Mouse (Mus musculus): ENCODE measurements around the gene Cxcl14. TPM values are rescaled to one million over a fixed set of nuclear protein-coding genes. Genes with fewer than 3 reads are reported as not detected.

Cxcl14 gene
- total RNA-seq (2021) = 10 to 100 TPM; 15.8 to 20.0 TPM
- long read RNA-seq, experiment 1, transcript Cxcl14-201 (4 exons, 1,827 nt) = major isoform, 16 of 17 reads
- long read RNA-seq, experiment 1, partial matches to known transcripts = 1 of 17 reads
- long read RNA-seq, experiment 1, other reads (novel, unspliced or antisense) = 0 of 17 reads
- long read RNA-seq, experiment 2, transcript Cxcl14-201 (4 exons, 1,827 nt) = major isoform, 24 of 25 reads
- long read RNA-seq, experiment 2, partial matches to known transcripts = 1 of 25 reads
- long read RNA-seq, experiment 2, other reads (novel, unspliced or antisense) = 0 of 25 reads

DNA sequence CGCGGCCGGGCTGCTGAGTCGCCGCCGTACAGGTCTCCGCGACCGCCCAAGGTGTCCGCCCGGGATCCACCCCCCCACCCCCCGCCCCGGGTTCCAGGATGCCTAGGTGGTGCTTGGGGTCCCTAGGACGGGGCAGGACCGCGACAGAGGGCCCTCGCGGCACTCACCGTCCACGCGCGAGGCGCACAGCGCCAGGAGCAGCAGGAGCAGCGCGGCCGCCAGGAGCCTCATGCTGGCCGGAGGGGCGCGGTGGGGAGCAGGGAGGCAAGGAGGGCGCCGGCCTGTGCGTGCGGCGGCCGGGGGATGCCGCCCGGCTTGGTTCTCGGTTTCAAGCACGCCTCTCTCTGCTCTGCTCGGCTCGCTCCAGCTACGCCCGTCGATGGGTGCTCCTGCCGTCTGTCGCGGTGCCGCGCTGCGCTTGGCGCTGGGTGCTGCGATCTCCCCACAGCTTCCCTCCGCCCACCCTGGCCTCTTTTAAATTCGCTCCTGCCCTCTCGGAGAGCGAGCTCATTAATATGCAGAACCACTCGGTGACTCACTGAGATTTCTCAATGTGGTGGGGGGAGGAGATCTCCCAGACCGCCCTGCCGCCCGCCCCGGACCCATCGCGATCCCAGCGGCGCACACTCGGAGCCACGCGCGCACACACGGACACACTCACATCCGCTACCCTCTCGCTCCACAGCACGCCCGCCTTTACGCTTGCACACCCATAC, at the start of gene Cxcl14:
Gene Cxcl14, minus strand, starts transcription at position 609 of the 716 bp plus-strand sequence.
- peak; percentile 33 for DNase-seq

- DNase-seq = no peak
Measured at GRCm38 (mm10) chr13:56344355-56344754, 48.0 kb upstream of the Cxcl14 start.

DNA sequence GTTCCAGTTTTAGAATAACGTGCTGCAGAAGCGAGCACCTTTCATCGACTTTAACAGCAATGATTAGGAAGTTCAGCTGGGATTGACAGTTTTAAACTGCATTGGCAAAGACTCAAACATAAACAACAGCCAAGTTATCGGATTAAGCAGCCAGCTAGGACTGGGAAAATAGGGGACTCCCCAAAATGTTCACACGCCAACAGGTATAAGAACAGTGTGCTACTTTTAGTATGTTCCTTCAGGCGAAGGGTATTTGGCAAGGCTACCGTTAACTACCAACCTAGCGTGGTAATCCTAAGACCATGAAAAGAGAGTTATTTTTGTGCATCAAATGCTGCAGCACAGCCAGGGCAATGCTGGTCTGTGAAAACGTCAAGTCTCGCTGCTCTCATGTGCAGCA, 46.1 kb upstream of the Cxcl14 start:
- DNase-seq = no peak

GRCm38 (mm10) chr13:56340513-56340912, 44.2 kb upstream of the Cxcl14 start:
- DNase-seq = peak; percentile 53

DNA sequence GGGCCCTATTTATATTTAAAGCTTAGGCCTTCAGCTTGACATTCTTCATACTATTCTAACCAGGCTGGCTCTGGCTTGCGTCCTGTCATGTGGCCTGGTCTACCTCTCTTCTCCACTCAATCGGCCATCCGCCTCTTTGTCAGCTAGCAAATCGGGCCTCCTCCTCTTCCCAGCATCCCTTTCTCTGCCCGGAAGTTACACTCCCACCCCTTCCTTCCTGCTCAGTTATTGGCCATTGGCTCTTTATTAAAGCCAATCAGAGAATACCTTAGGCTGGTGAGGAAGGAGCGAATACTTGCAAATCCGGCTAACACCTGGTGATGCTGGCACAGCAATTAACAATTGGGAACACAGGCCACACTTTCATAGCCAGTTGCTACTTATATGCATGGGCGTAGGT, 43.5 kb upstream of the Cxcl14 start:
- no peak for DNase-seq

DNA sequence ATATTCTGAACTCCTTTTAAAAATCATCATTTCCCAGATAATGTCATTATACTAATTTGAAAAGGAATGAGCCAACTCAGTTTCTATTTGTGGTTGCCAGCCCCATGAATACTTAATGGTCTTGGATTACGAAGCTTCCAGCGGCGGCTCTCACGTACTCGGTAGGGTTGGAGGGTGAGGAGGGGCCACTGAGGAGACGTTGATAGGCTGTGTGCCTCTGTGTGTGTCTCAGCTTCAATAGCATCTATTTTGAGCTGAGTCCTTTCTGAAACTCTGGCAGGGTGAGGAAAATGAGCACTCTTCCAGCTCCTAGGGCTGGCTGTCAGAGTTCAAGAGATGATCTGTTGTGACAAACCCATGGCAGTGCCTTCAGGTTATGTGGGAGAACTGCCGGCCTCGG, 40.6 kb upstream of the Cxcl14 start:
- no peak for DNase-seq

DNA sequence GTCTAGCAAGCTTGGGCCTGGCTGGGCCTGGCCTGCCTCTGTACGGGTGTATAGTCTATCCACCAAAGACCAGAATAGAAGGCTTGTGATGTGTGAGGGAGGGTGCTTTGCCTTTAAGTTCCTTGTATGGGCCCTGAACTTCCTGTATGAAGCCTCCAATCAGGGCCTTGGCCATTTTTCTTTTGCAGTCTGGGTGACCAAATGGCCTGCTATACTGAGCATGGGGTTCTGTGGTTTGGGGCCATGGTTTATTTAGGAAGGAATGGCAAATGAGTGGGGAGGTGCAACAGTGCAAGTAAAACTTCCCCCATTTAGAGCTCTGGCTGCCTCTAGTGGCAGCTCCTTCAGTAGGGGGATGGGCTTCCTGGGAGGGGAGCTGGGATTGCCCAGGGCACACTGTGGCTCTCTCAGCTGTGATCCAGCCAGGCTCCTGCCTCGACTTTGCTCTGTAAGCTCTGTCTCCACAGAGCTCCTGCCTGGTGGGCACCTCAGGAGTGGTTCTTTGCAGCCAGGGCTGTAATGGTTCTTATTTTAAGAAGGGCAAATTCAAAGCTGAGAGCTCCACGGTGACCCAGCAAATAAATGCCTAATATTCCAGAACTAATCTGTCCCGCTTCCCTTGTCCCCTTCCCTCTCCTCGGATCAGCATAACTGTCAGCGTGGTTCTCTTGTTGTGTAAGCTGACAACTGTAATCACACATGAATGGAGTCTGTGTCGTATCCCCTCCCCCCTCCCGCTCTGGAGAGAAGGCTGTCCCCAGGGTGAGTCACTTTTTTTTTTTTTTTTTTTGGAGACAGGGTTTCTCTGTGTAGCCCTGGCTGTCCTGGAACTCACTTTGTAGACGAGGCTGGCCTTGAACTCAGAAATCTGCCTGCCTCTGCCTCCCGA, 38.7 kb upstream of the Cxcl14 start:
- no peak for DNase-seq

GRCm38 (mm10) chr13:56334236-56334635, 37.9 kb upstream of the Cxcl14 start:
- DNase-seq = no peak

DNA sequence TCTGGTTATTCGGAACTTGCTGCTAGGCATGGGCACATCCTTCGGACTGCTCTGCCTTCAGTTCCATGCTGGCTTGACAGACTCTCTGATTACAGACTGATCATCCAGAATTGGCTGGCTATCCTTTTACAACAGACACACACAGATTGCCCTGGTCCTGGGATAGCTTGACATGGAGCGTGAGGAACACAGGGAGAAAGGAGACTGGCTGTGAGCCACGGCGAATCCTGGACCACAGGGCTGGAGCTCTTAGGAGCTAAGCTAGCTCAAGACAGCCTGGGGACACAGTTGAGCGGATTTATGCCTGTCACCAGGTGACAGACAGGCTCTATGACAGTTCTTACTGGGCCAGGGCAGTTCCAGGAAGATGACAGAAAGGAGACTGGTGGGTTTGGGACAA, 36.0 kb upstream of the Cxcl14 start:
- DNase-seq = no peak

GRCm38 (mm10) chr13:56330603-56331455, 34.5 kb upstream of the Cxcl14 start:
- DNase-seq = no peak

GRCm38 (mm10) chr13:56329769-56330168, 33.4 kb upstream of the Cxcl14 start:
- no peak for DNase-seq

DNA sequence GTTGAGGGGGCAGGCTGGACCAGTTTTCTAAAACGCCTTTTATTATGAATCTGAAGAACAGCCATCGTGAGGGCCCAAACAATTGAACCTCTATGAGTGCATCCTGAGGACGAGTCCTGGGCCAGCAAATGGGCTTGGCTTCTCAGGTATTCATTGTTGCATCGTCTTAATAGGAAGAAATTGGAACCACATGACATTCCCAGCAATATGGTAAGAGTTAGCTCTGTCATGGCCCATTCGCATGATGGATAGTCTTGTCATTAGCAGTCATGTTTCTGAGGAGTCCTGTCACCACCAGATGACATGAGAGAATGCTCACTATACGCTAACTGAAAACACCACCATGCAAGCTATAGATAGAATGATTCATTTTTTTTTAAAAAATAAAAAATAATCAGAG, 32.8 kb upstream of the Cxcl14 start:
- DNase-seq = no peak

GRCm38 (mm10) chr13:56327779-56328178, 31.4 kb upstream of the Cxcl14 start:
- no peak for DNase-seq

DNA sequence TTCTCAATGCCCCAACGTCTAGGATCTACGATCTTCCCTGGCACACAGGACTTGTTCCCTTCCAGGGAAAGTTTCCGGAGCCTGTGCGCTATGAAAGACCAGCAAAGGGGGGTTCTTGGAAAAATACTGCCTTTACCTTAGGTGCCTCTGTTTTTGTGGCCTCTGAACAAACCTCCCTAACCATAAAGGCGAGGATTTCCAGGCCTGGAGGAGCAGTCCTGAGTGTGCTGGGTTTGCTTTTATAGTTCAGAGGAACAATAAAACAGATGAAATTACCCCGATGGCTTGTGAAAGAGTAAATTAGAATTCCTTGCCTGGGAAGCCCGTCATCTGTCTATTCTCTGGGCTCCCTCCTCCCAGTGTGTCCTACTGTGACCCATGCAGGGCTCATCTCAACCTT, 25.3 kb upstream of the Cxcl14 start:
- no peak for DNase-seq

DNA sequence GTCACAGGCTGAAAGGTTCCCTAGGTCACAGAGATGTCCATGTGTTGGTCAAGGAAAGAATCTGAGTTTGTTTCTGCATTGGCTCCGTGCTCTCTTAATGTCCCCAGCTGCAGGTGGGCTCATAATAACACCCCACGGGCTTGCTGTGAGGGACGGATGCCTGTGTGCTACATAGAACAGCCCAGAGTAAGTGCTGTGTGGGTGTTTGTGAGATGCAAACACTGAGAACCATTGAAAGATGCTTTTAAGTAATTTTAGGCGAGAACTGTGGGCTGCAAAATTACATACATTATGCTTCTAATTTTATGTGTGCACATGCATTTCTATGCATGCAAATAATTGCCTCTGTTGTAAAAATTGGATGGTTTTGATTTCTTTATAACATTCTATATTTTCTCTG, 20.6 kb upstream of the Cxcl14 start:
- no peak for DNase-seq

DNA sequence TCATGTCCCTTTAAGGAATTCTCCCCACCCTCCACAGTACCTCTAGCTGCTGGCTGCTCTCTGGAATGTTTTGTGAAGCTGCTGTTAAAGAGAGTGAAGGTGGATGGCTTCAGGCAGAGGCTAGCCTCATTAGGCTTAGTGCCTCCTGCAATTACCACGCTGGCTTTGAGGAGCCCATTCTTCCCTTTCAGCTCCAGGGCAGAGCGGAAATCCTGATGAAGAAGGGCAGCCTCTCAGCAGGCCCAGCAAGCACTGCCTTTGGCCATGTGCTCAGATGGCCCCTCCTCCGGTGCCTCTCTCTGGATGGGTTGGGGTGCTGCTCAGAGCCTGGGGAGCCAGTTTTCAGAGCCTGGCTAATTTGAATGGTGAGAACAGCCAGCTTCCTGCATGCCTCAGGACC, 18.9 kb upstream of the Cxcl14 start:
- DNase-seq = no peak

DNA sequence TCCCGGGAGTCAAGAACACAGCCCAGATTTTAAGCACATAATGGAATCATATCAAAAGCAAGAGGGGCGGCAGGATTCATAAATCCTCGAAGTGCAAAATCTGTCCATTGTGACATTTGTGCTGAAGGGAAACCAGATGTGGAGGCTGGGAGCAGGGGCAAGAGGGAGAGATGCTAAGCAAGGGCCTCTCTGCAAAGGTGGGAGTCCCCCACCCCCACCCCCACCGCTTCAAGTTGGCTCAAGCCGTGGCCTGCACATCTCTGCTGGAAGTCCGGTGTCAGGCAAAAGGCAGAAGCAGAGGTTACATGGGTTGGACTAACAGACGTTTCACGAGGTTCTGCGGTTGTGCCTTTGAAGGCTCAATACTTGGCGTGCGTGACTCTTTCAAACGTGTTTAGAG, 8.7 kb upstream of the Cxcl14 start:
- DNase-seq = no peak

DNA sequence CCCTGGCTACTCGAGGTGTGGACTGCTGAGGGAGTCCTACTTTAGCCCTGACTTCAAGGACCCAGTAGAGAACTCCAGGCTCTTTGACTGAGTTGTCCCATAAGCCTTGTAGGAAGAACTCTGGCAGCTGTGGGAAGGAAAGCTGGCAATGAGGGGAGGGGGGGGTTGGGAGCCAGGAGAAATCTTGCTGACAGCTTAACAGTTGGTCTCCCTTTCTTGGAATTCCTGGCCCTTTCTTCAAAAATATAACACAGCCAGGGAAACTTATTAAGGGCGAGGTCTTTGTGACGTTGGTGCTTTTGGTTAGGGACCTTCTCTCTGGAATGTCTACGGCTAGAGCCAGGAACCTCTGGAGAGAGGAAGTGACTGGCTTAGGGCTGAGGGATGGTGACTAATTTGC, 8.1 kb upstream of the Cxcl14 start:
- no peak for DNase-seq

- DNase-seq = no peak
Measured at GRCm38 (mm10) chr13:56299336-56299735, 3.0 kb upstream of the Cxcl14 start.

DNA sequence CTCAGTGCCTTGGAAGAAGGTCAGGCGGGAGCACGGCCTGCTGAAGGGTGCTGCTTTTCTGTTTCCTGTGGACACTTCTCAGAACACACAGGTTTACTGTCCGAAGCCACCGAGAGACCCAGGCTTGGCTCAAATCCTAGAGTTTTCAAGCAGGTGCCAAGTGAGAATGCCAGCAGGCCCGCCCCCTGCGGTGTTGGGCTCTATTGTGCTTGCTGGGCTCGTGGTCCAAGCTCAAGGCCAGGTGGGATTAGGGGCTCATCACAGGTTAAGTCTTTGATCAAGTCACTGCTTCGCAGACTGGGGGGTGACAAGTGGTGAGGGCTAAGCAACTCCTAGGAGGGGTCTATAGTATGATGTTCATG, 289 bp upstream of the Cxcl14 start:
- no peak for DNase-seq

GRCm38 (mm10) chr13:56295586-56295942, 787 bp downstream of the Cxcl14 start:
- DNase-seq = no peak

DNA sequence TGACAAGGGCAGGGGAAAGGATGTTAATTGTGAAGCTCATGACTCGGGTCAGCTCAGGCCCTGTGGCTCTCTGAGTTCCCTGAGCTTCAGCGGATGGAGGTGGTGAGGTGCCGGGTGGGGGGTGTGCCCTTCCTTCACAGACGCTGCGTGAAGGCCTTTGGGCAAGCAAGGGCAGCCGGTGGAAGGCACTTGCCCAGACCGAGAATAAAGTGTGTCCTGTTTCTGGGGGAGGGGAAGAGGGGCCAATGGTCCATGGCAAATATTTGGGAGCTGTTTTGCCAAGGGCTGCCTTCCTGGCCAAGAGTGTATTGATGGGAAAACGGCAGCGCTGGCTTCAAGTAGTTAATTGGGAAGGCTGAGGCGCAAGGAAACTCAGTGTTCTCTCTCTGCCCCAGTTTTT, 1.4 kb downstream of the Cxcl14 start:
- no peak for DNase-seq

All from gastrocnemius, postnatal 10 days (tissue).